Mouse (Mus musculus) heart, postnatal 0 days (tissue): ENCODE results near the gene Zfp975.
"Not testable (repeated sequence)": the region's sequence is repeated elsewhere in the genome, so short reads cannot be mapped to it uniquely, and the experiment has no call there.

ENCODE experiments used
- CTCF ChIP-seq: IDR thresholded peaks from 2 replicates; pipeline ENCODE4 v1.5.1; 2016; ENCODE audit warnings: antibody characterized with exemption, control low read depth, low read depth
- EP300 ChIP-seq: IDR thresholded peaks from 2 replicates; pipeline ENCODE4 v1.6.1; 2016; ENCODE audit warnings: antibody characterized with exemption, low read depth

DNA sequence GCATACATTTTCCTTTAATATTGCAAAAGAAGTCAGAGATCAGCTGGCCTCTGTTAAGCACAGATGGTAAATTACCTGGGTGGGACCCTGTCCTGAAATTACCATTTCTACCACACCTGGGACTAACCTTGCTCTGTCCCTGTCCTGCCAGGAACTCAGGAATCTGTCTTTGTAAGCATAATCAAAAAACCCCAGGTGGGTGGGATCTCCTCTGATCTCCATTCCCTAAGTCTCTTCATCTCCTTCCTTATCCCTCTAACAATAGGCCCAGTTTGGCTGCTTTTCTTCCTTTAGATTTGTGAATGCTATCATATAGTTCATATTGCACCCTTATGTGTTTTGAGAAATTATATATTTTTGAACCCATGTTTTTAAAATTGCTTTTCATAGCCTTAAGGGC is 61.5 kb downstream of the Zfp975 start:
- not testable (repeated sequence) for TF ChIP-seq CTCF, EP300
